Mouse (Mus musculus): ENCODE data around the gene Rdh16. TPM values are rescaled to one million over a fixed set of nuclear protein-coding genes. Genes with fewer than 3 reads are reported as not detected.
"Not testable (repeated sequence)": the region's sequence is repeated elsewhere in the genome, so short reads cannot be mapped to it uniquely, and the experiment has no call there.

The Rdh16 gene
- polyA plus RNA-seq, 1 experiment from 2014 or later, result not detected

DNA sequence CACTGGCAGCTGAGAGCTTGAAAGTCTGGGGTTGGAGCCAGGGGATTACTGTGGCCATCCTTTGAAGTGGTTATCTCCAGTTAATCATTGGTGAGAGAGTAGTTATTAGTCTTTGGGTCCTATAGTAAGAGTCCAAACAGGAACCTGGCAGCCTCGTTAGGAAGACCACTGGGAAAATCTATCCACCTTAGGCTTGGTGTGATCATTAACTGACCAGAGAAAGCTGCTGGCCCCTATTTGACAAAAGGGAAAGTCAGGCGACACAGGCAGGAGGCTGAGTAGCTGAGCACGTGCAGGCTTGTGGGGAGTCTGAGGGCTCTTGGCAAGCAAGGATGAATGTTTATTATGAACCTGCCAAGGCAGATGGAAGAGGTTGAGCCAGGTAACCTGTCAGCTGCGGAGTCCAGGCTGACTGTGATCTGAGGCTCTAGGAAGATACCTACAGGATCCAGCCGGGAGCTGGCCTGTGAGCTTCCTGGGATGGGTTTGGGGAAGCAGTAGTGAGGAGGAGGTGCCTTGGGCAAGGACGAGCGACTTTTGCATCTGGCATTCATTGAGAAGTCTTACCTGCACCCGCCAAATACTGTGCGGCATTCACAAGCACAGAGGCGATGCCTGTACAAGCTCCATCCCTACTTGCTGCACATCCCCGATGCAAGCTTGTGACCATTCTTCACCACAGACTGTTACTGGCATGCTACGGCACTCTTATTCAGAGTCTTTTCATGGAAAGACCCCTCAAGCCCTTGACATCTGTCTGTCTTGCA lies 36.9 kb upstream of the Rdh16 start:
- H3K27ac ChIP-seq (ENCODE audit: low read depth), result no peak overlapping the region
- H3K9ac ChIP-seq, result no peak overlapping the region
- H3K9me3 ChIP-seq (ENCODE audit: low read depth, low read length), result no peaks in the 10 kb centered on the region
- no peaks in the 10 kb centered on the region for H3K4me1 ChIP-seq (ENCODE audit: insufficient read depth)
- H3K4me3 ChIP-seq (ENCODE audit: low read depth, low read length), result no peak overlapping the region
- DNase-seq, result no peak
- H3K4me2 ChIP-seq, result no peak overlapping the region
- TF ChIP-seq CTCF (IDR thresholded peaks at IDR 0.05; ENCODE audit: low read depth), result no peak
- no peaks in the 10 kb centered on the region for H3K27me3 ChIP-seq (ENCODE audit: insufficient read depth, low read length)
- ATAC-seq (ENCODE audit: insufficient read depth), result no peak
- no peaks in the 10 kb centered on the region for H3K36me3 ChIP-seq (ENCODE audit: insufficient read depth)
- 52% methylated on average over 12 of the region's 12 CpGs for WGBS

DNA sequence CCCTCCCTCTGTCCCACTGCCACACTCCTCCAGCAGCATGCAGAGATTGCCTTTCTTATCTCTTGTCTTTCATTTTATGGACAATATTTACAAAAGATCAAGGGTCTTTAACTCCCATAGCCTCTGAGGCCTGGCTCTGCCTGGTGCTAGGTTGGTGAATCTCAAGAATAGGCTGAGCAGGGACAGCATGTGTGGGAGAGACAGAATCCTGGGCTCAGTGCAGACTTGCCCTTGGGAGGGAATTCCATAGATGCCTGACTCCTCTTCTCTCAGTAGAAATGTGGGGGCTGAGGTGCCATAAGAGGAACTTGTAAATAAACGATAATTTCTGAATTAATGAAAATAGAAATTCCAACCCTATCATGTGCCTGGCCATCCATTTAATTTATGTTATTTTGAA lies 34.4 kb upstream of the Rdh16 start:
- TF ChIP-seq CTCF (IDR thresholded peaks at IDR 0.05; ENCODE audit: low read depth), result no peak
- DNase-seq (no peak), ATAC-seq (ENCODE audit: insufficient read depth) (no peak)
- Histone ChIP-seq H3K36me3 (ENCODE audit: insufficient read depth) (no peaks in the 10 kb centered on the region), H3K4me3 (ENCODE audit: low read depth, low read length) (no peak overlapping the region), H3K9me3 (ENCODE audit: low read depth, low read length) (no peaks in the 10 kb centered on the region), H3K27me3 (ENCODE audit: insufficient read depth, low read length) (no peaks in the 10 kb centered on the region), H3K27ac (ENCODE audit: low read depth) (no peak overlapping the region), H3K4me2 (no peak overlapping the region), H3K4me1 (ENCODE audit: insufficient read depth) (no peaks in the 10 kb centered on the region), H3K9ac (no peak overlapping the region)
- 76% methylated on average over 1 of the region's 1 CpGs for WGBS

DNA sequence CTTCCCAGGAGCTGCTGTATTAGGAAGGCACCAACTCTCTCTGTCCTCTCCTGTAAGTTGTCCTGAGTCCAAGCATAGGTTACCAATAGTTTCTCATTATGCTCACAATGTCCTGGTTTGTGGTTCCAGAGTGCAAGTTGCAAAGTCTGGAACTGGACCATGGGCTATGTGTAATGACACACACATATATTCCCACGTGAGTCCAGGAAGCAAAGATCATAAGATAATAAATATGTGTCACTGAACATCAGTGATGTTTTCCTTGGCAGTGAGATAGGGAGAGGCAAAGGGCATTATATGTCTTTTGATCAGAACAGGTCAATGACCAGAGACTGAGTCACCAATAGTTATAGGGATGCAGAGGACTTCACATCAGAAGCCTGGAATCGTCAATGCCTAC lies 24.9 kb upstream of the Rdh16 start, which contains the start of gene Rdh9:
Gene Rdh9, plus strand, starts transcription at position 376 of the 400 bp plus-strand sequence.
- DNase-seq, result no peak
- Histone ChIP-seq H3K9ac (no peak within 1 kb of the TSS), H3K4me3 (ENCODE audit: low read depth, low read length) (no peak within 1 kb of the TSS), H3K4me1 (ENCODE audit: insufficient read depth) (no peaks in the 10 kb centered on the region), H3K9me3 (ENCODE audit: low read depth, low read length) (no peaks in the 10 kb centered on the region), H3K4me2 (no peak within 1 kb of the TSS), H3K27ac (ENCODE audit: low read depth) (no peak within 1 kb of the TSS), H3K36me3 (ENCODE audit: insufficient read depth) (no peaks in the 10 kb centered on the region), H3K27me3 (ENCODE audit: insufficient read depth, low read length) (no peaks in the 10 kb centered on the region)
- TF ChIP-seq CTCF (IDR thresholded peaks at IDR 0.05; ENCODE audit: low read depth), result no peak
- no peak for ATAC-seq (ENCODE audit: insufficient read depth)
- 72% methylated on average over 2 of the region's 2 CpGs for WGBS

DNA sequence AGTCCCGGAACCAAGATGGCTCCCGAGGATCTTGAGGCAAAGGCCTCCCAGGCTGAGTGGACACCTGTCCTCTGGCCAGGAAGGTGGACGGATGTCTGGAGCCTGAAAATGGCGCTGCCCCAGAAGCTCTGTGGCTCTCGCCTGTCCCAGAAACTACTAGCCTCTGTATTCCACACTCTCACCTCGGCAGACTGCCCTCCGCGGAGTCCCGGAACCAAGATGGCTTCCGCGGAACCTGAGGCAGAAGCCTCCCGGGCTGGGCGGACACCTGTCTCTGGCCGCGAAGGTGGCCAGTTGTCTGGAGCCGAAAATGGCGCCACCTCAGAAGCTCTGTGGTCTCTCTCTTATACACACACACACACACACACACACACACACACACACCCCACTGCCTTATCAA lies 18.6 kb upstream of the Rdh16 start:
- not testable (repeated sequence) for H3K4me2 ChIP-seq; H3K27ac ChIP-seq (ENCODE audit: low read depth); H3K4me3 ChIP-seq (ENCODE audit: low read depth, low read length); H3K9ac ChIP-seq; H3K9me3 ChIP-seq (ENCODE audit: low read depth, low read length); ATAC-seq (ENCODE audit: insufficient read depth); H3K27me3 ChIP-seq (ENCODE audit: insufficient read depth, low read length); H3K4me1 ChIP-seq (ENCODE audit: insufficient read depth); H3K36me3 ChIP-seq (ENCODE audit: insufficient read depth); DNase-seq
- 94% methylated on average over 17 of the region's 17 CpGs for WGBS

DNA sequence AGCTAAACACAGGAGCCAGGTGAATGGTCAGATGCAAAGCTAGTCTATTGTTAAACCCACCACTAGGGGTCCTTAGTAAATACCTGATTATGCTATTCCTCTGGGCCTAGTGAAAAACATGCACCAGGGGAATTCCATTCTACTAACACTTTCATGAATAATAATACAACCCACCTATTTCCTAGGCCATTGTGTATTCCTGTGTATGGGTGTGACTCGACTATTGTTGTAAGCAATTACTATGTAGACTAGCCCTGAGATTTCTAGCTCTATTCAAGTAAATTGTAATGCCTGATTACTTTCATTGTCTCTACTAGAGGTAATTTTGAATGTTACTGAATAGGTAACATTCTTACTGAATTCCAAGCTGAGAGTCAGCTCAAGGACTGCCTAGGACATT lies 15.5 kb upstream of the Rdh16 start:
- H3K36me3 ChIP-seq (ENCODE audit: insufficient read depth); H3K27ac ChIP-seq (ENCODE audit: low read depth); H3K9ac ChIP-seq; H3K27me3 ChIP-seq (ENCODE audit: insufficient read depth, low read length); DNase-seq; H3K4me2 ChIP-seq; ATAC-seq (ENCODE audit: insufficient read depth); H3K4me1 ChIP-seq (ENCODE audit: insufficient read depth); H3K4me3 ChIP-seq (ENCODE audit: low read depth, low read length); H3K9me3 ChIP-seq (ENCODE audit: low read depth, low read length): not testable (repeated sequence)
- 92% methylated on average over 1 of the region's 1 CpGs for WGBS

DNA sequence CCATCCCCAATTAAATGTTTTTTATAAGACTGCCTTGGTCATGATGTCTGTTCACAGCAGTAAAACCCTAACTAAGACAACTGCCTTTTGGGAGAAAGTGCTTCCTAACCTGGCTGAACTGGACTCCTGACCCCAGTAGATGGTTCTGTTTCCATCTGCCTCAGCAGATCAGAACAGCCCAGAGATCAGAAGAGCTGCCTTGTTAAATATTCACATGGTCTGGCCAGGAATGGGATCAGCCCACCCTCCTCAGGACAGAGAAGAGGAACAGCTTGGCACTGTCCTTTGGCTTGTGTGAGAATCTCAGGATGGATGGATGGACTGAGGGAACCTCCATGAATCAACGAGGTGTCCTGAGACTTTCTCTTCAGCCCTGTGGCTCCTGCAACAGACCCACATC lies 1.7 kb upstream of the Rdh16 start:
- 76% methylated on average over 1 of the region's 1 CpGs for WGBS
- Histone ChIP-seq H3K27me3 (ENCODE audit: insufficient read depth, low read length) (no peaks in the 10 kb centered on the region), H3K9ac (no peak overlapping the region), H3K9me3 (ENCODE audit: low read depth, low read length) (no peaks in the 10 kb centered on the region; the same call in 1 of the 2 replicates), H3K27ac (ENCODE audit: low read depth) (no peak overlapping the region), H3K4me2 (no peak overlapping the region), H3K4me3 (ENCODE audit: low read depth, low read length) (no peak overlapping the region), H3K4me1 (ENCODE audit: insufficient read depth) (no peaks in the 10 kb centered on the region), H3K36me3 (ENCODE audit: insufficient read depth) (no peaks in the 10 kb centered on the region)
- TF ChIP-seq CTCF (IDR thresholded peaks at IDR 0.05; ENCODE audit: low read depth), result no peak
- DNase-seq (no peak), ATAC-seq (ENCODE audit: insufficient read depth) (no peak)

DNA sequence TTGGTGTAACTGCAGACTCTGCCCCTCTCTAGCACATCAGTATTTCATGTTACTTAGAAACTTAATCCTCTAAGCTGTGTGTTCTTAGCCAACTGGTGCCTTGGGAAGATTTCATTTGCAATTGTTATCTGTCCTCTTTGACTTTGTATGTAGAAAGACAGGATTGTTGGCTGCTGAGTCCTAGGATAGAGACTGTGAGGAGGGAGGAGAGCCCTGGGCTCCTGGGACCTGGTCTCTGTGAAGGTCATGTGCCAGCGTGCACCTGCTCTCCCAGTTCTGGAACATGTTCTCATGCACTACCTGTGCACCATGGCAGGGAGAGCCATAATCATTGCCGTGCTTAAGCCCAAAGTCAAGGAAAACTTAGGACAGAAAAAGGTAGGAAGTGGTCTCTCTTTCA lies 660 bp downstream of the Rdh16 start:
- no peaks in the 10 kb centered on the region for H3K27me3 ChIP-seq (ENCODE audit: insufficient read depth, low read length)
- no peak overlapping the region for H3K9ac ChIP-seq
- no peak for TF ChIP-seq CTCF (IDR thresholded peaks at IDR 0.05; ENCODE audit: low read depth)
- H3K9me3 ChIP-seq (ENCODE audit: low read depth, low read length), result no peaks in the 10 kb centered on the region
- no peak overlapping the region for H3K4me2 ChIP-seq
- WGBS, result 87% methylated on average over 2 of the region's 2 CpGs
- no peaks in the 10 kb centered on the region for H3K4me1 ChIP-seq (ENCODE audit: insufficient read depth)
- DNase-seq (no peak), ATAC-seq (ENCODE audit: insufficient read depth) (no peak)
- no peak overlapping the region for H3K27ac ChIP-seq (ENCODE audit: low read depth)
- no peaks in the 10 kb centered on the region for H3K36me3 ChIP-seq (ENCODE audit: insufficient read depth)
- H3K4me3 ChIP-seq (ENCODE audit: low read depth, low read length), result no peak overlapping the region
